Mouse (Mus musculus) macrophage (primary cell): ENCODE measurements at regions not wholly inside any gene's neighbourhood (a gene's known extent, or its start where the extent isn't known, plus 50 kb on each side); places are given as distances from the start of the nearest gene placed in this dataset.
A peak's percentile ranks its signal among the peaks of the same experiment; 100 is the strongest.

Experiments used
- H3K27ac ChIP-seq: fragments of 350-480 bp; formaldehyde crosslinking; 2 replicates; pipeline ENCODE4 v1.9.0; 2021
- H3K36me3 ChIP-seq: fragments of 350-480 bp; formaldehyde crosslinking; 2 replicates; pipeline ENCODE4 v1.9.0; 2021; ENCODE audit errors: inconsistent target
- H3K4me3 ChIP-seq: fragments of 350-480 bp; formaldehyde crosslinking; 2 replicates; pipeline ENCODE4 v1.9.0; 2021; ENCODE audit errors: inconsistent target
- H3K79me2 ChIP-seq: fragments of 350-480 bp; formaldehyde crosslinking; 2 replicates; pipeline ENCODE4 v1.9.0; 2021; ENCODE audit errors: inconsistent target
- WGBS: methylation state at CpG from one replicate; pipeline ENCODE4 v1.1.7; 2026; ENCODE audit warnings: inconsistent platforms; ENCODE audit not compliant: missing documents; 5-methylcytosine and 5-hydroxymethylcytosine counted together

DNA sequence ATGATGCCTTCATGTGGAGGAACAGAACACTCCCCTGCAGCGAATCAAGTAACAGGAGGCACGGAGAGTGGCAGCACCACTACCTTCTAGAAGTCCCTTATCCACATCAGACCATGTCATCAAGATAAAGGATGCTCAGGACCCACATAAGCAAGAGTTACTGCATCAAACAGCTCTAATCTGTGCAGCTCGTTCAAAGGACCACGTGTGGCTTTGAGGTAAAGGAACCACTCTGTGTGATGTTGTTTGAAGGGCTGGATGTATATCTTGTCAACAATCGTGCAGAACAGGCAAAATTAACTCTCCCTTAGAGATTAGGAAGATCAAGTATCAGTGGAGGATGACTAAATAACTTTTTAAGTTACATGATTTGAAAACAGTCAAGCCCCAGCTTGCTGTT is 68.8 kb upstream of the Cd44 start:
- whole genome bisulfite sequencing = 97% methylated on average over 5 of the region's 5 CpGs
- no peaks in the 10 kb centered on the region for H3K79me2 ChIP-seq
- H3K36me3 ChIP-seq = no peaks in the 10 kb centered on the region
- no peak overlapping the region for H3K4me3 ChIP-seq
- no peak overlapping the region for H3K27ac ChIP-seq

DNA sequence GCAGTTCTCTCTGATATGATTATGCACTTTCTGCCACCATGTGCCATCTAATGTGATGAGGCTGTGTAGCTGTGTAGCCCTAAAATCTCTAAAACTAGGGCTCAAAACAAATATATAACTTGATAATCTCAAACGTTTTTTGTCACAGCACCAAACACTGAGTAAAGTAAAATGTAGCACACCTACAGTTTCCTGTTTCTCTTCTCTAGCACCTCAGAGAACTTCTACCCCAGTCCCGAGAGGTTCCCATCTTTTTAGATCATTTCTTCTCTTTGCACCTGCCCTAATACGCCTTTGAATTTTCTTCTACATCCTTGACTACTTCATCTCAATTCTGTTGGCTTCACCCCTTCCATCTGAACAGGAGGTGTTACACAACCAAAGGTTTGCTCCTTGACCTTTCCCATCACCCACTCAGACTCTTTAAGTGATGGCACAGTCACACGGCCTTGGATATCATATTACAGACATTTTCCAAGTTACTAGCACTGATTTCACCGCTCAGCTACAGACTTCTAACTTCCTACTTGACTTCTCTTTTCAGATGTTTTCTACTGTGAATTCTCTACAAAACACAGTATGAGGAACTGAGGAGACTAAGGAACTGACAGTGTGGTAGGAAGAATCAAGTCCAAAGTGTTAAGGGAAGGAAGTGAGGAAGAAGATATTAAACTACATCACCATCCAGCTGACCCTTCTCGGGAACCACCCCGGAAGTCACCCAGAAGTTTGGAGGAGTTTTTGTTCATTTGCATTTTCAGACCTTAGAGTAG is 66.7 kb upstream of the Cd44 start:
- Histone ChIP-seq H3K27ac (peak overlapping the region; percentile 94), H3K4me3 (no peak overlapping the region), H3K79me2 (no peaks in the 10 kb centered on the region), H3K36me3 (no peaks in the 10 kb centered on the region)
- 34% methylated on average over 7 of the region's 7 CpGs for WGBS

- Histone ChIP-seq H3K27ac (peak overlapping the region; percentile 94), H3K79me2 (no peaks in the 10 kb centered on the region), H3K36me3 (no peaks in the 10 kb centered on the region), H3K4me3 (no peak overlapping the region)
- 39% methylated on average over 2 of the region's 4 CpGs for WGBS
These were observed 66.0 kb upstream of the Cd44 start for GRCm38 (mm10) chr2:102967417-102967816.

DNA sequence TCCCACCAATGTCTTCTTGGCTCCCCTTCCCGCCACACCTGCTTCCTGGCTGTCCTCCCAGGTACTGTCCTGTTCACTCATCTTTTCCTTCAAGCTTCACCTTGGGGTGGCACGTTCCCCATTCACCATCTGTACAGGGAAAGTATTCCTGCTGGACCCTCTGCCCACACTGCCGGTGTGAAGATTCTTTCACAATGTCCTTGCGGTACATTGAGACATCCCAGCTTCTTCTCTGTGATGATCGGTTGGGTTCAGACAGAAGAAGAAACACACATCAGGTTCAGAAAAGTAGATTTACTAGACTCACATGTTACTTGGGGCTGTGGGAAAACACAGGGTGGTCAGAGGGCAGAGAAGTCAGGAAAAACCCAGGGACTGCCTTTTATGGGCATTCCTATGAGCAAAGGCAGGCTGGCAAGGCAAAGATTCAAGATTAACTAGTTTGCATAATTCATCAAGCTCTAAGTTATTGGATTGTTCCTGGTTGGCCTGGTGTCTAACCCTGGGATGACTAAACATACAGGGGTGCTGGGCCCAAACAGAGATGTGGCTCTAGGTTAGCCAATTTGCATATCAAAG is 57.7 kb upstream of the Cd44 start:
- 83% methylated on average over 5 of the region's 5 CpGs for WGBS
- Histone ChIP-seq H3K36me3 (no peaks in the 10 kb centered on the region), H3K4me3 (no peak overlapping the region), H3K27ac (no peak overlapping the region), H3K79me2 (no peaks in the 10 kb centered on the region)

- H3K27ac ChIP-seq = no peak overlapping the region
- 97% methylated on average over 9 of the region's 9 CpGs for WGBS
These were observed 57.1 kb upstream of the Cd44 start for GRCm38 (mm10) chr2:102958529-102958928.

DNA sequence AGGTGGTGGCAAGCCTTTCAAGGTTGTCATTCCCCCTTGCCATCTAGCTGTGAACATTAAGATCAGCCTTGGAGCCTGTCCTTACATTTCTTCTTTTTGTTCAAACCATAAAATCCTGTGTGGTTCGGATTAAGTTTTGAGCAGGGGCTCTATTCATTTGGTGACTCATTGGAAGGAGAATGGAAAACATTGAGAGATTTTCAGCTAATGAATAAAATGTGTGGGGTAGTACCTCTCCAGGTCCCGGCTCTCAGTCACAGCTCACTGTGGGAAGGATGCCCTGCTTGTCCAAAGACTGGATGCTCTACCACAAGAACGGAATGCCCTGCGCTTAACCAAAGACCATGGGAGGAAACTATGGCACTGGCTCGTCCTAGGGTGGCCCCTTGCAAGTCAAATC is 56.3 kb upstream of the Cd44 start:
- Histone ChIP-seq H3K27ac (no peak overlapping the region), H3K79me2 (no peaks in the 10 kb centered on the region), H3K4me3 (no peak overlapping the region), H3K36me3 (no peaks in the 10 kb centered on the region)
- 89% methylated on average over 5 of the region's 5 CpGs for WGBS

More at GRCm38 (mm10) chr2:102958529-102958928, 57.1 kb upstream of the Cd44 start:
- Histone ChIP-seq H3K79me2 (no peaks in the 10 kb centered on the region), H3K36me3 (no peaks in the 10 kb centered on the region), H3K4me3 (no peak overlapping the region)

DNA sequence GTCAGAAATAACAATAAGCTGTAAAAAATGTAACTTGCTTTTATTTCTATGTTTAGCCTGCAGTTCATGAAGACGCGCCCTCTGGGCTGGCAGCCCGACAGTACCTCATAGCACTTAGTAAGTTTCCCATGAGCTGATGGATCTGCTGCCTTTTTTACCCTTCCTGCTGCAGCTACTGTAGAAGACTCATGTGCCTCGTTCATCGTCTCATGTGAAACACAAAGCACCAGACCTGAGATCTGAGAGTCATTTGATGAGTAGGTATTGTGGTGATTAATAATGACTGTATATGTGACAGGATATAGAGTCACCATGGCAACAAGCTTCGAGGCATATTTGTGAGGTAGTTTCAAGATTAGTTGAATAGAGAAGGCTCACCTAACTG is 55.4 kb upstream of the Cd44 start:
- Histone ChIP-seq H3K27ac (no peak overlapping the region), H3K4me3 (no peak overlapping the region), H3K36me3 (no peaks in the 10 kb centered on the region), H3K79me2 (no peaks in the 10 kb centered on the region)
- 88% methylated on average over 6 of the region's 6 CpGs for WGBS

DNA sequence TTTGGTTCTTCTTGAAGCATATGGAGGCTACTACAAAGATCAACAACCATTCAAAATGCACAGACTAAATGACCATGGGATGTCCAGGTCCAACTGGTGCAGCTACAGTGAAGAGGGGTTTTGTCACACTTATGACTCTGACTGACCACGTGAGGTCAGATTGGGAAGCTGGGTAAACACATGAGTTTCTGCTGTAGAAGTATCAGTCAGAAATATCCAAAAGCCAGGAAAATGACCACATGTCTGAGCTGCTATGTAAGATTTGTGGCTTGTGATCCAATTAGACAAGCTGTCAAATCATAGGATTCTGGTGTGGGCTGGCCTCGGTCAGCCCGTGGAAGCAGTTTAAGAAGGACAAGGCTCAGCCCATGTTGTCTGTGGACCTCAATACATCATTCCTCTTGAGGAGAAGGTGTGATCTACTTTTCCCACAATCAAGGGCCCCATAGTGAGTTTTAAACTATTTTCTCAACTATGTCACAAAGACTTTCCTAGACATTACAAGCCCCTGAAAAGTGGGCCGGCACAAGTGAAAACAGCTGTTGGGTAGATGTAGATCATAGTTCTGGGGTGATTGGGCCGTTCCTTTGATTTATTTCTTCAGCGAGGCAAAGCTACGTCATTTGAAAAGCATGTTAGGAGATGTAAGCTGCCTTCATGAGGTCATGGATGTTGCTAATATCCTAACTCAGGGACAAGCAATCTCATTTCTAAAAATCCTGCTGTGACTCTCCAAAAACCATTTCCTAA is 54.8 kb upstream of the Cd44 start:
- 94% methylated on average over 7 of the region's 7 CpGs for WGBS
- Histone ChIP-seq H3K79me2 (no peaks in the 10 kb centered on the region), H3K4me3 (no peak overlapping the region), H3K27ac (no peak overlapping the region), H3K36me3 (no peaks in the 10 kb centered on the region)

DNA sequence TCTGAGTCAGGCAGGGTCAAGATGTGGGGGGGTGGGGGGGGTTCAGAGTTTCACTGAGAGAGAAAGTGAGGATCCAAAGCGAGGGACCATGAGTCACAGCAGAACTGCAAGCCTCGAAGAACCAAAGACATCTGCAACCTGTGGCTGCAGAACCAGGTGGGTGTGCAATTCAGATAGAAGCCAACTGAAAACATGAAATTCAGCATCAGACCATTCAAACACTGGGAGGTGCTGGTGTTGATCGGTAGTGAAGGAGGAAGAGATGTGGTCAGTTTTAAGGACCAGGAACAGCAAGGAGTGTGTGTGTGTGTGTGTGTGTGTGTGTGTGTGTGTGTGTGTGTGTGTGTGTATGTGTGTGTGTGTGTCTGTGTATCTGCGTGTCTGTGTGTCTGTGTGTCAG is 53.8 kb upstream of the Cd44 start:
- no peaks in the 10 kb centered on the region for H3K79me2 ChIP-seq
- WGBS = 55% methylated on average over 4 of the region's 4 CpGs
- no peak overlapping the region for H3K27ac ChIP-seq
- H3K4me3 ChIP-seq = no peak overlapping the region
- no peaks in the 10 kb centered on the region for H3K36me3 ChIP-seq
